Mouse (Mus musculus) cerebellum, adult 11 months (tissue): ENCODE data around the gene Ccl24.
"Not testable (repeated sequence)": the region's sequence is repeated elsewhere in the genome, so short reads cannot be mapped to it uniquely, and the experiment has no call there.

ENCODE experiments used
- DNase-seq: peaks from one replicate; pipeline ENCODE4 v3.0.0; 2022

Ccl24 gene

GRCm38 (mm10) chr5:135573006-135573405 lies at the start of gene Ccl24:
TSS of gene Ccl24 (minus strand) at chr5:135573049.
- no peak for DNase-seq

- no peak for DNase-seq
Observed at GRCm38 (mm10) chr5:135621725-135622124, 48.9 kb upstream of the Ccl24 start.

- DNase-seq, result no peak
Observed at GRCm38 (mm10) chr5:135620526-135620925, 47.7 kb upstream of the Ccl24 start.

GRCm38 (mm10) chr5:135619741-135620140 lies 46.9 kb upstream of the Ccl24 start:
- DNase-seq, result not testable (repeated sequence)

- DNase-seq, result no peak
Observed at GRCm38 (mm10) chr5:135609794-135610193, 36.9 kb upstream of the Ccl24 start.

- DNase-seq, result no peak
Observed at GRCm38 (mm10) chr5:135607581-135607980, 34.7 kb upstream of the Ccl24 start.

GRCm38 (mm10) chr5:135606717-135607116 lies 33.9 kb upstream of the Ccl24 start:
- not testable (repeated sequence) for DNase-seq

- DNase-seq, result not testable (repeated sequence)
Observed at GRCm38 (mm10) chr5:135604643-135605042, 31.8 kb upstream of the Ccl24 start.

- no peak for DNase-seq
Observed at GRCm38 (mm10) chr5:135589996-135590784, 17.3 kb upstream of the Ccl24 start.

GRCm38 (mm10) chr5:135587764-135588163 lies 14.9 kb upstream of the Ccl24 start:
- no peak for DNase-seq

- no peak for DNase-seq
Observed at GRCm38 (mm10) chr5:135585691-135586090, 12.8 kb upstream of the Ccl24 start.

- DNase-seq, result no peak
Observed at GRCm38 (mm10) chr5:135582330-135582729, 9.5 kb upstream of the Ccl24 start.

GRCm38 (mm10) chr5:135579331-135579751 lies 6.5 kb upstream of the Ccl24 start:
- no peak for DNase-seq

- DNase-seq, result no peak
Observed at GRCm38 (mm10) chr5:135576055-135576454, 3.2 kb upstream of the Ccl24 start.

GRCm38 (mm10) chr5:135568698-135569097 lies 4.2 kb downstream of the Ccl24 start:
- DNase-seq, result no peak

- no peak for DNase-seq
Observed at GRCm38 (mm10) chr5:135567556-135568265, 5.1 kb downstream of the Ccl24 start.

- no peak for DNase-seq
Observed at GRCm38 (mm10) chr5:135563469-135563868, 9.4 kb downstream of the Ccl24 start, which contains the start of gene Ccl26. TSS of gene Ccl26 (minus strand) at chr5:135563569.

GRCm38 (mm10) chr5:135557671-135558070 lies 15.2 kb downstream of the Ccl24 start:
- no peak for DNase-seq

GRCm38 (mm10) chr5:135557051-135557450 lies 15.8 kb downstream of the Ccl24 start:
- no peak for DNase-seq

GRCm38 (mm10) chr5:135556259-135556658 lies 16.6 kb downstream of the Ccl24 start:
- no peak for DNase-seq

- DNase-seq, result no peak
Observed at GRCm38 (mm10) chr5:135551591-135551990, 21.3 kb downstream of the Ccl24 start.

GRCm38 (mm10) chr5:135550910-135551309 lies 21.9 kb downstream of the Ccl24 start:
- no peak for DNase-seq

- no peak for DNase-seq
Observed at GRCm38 (mm10) chr5:135547990-135548389, 24.9 kb downstream of the Ccl24 start.
